Mouse (Mus musculus): ENCODE measurements around the gene Bbc3. TPM values are rescaled to one million over a fixed set of nuclear protein-coding genes. Genes with fewer than 3 reads are reported as not detected.
A peak's percentile ranks its signal among the peaks of the same experiment; 100 is the strongest.

Gene Bbc3
- polyA plus RNA-seq, 1 experiment from 2014 or later = 31.1 TPM

- H3K4me3 ChIP-seq (ENCODE audit: low read depth, low read length) = no peak overlapping the region
- no peaks in the 10 kb centered on the region for H3K27me3 ChIP-seq (replicated peaks; ENCODE audit: insufficient read depth, low read length)
- peaks cover 4% of the 10 kb centered on the region for H3K4me1 ChIP-seq (ENCODE audit: insufficient read depth, low read depth, low read length)
- H3K4me2 ChIP-seq (replicated peaks; ENCODE audit: low read depth, low read length) = no peak overlapping the region
- H3K9ac ChIP-seq (replicated peaks; ENCODE audit: low read depth) = no peak overlapping the region
- 81% methylated on average over 7 of the region's 7 CpGs for WGBS
- H3K27ac ChIP-seq (ENCODE audit: low read length) = 0 out of 2 replicates have a peak overlapping the region, but pooled peaks have one; percentile 84
- no peak for DNase-seq (ENCODE audit: low spot score)
- TF ChIP-seq EP300 (IDR thresholded peaks at IDR 0.05) (no peak), CTCF (IDR thresholded peaks at IDR 0.05) (no peak)
- H3K9me3 ChIP-seq (ENCODE audit: low read length) = no peaks in the 10 kb centered on the region
- no peaks in the 10 kb centered on the region for H3K36me3 ChIP-seq (ENCODE audit: insufficient read depth, low read length)
- no peak for ATAC-seq
Measured at GRCm38 (mm10) chr7:16324661-16325060, 16.5 kb downstream of the Bbc3 start.

GRCm38 (mm10) chr7:16325920-16326606, 17.9 kb downstream of the Bbc3 start:
- Histone ChIP-seq H3K9me3 (ENCODE audit: low read length) (no peaks in the 10 kb centered on the region), H3K27me3 (replicated peaks; ENCODE audit: insufficient read depth, low read length) (no peaks in the 10 kb centered on the region), H3K36me3 (ENCODE audit: insufficient read depth, low read length) (no peaks in the 10 kb centered on the region), H3K9ac (replicated peaks; ENCODE audit: low read depth) (no peak overlapping the region; the same call in 1 of the 2 replicates), H3K4me2 (replicated peaks; ENCODE audit: low read depth, low read length) (no peak overlapping the region), H3K27ac (ENCODE audit: low read length) (peak overlapping the region; percentile 84), H3K4me1 (ENCODE audit: insufficient read depth, low read depth, low read length) (peaks cover 7% of the 10 kb centered on the region), H3K4me3 (ENCODE audit: low read depth, low read length) (no peak overlapping the region)
- DNase-seq (ENCODE audit: low spot score) (peak; percentile 95), ATAC-seq (peak; percentile 91)
- WGBS = 17% methylated on average over 8 of the region's 8 CpGs
- TF ChIP-seq CTCF (IDR thresholded peaks at IDR 0.05) = peak; percentile 90
- TF ChIP-seq EP300 (IDR thresholded peaks at IDR 0.05) = peak; percentile 69

GRCm38 (mm10) chr7:16326607-16326971, 18.4 kb downstream of the Bbc3 start:
- H3K4me1 ChIP-seq (ENCODE audit: insufficient read depth, low read depth, low read length) = peaks cover 7% of the 10 kb centered on the region
- ATAC-seq = no peak
- H3K4me3 ChIP-seq (ENCODE audit: low read depth, low read length) = no peak overlapping the region
- H3K27me3 ChIP-seq (replicated peaks; ENCODE audit: insufficient read depth, low read length) = no peaks in the 10 kb centered on the region
- 87% methylated on average over 2 of the region's 2 CpGs for WGBS
- DNase-seq (ENCODE audit: low spot score) = no peak
- no peaks in the 10 kb centered on the region for H3K36me3 ChIP-seq (ENCODE audit: insufficient read depth, low read length)
- H3K4me2 ChIP-seq (replicated peaks; ENCODE audit: low read depth, low read length) = no peak overlapping the region
- H3K9me3 ChIP-seq (ENCODE audit: low read length) = no peaks in the 10 kb centered on the region
- no peak overlapping the region for H3K27ac ChIP-seq (ENCODE audit: low read length)
- H3K9ac ChIP-seq (replicated peaks; ENCODE audit: low read depth) = no peak overlapping the region
- TF ChIP-seq EP300 (IDR thresholded peaks at IDR 0.05) (no peak), CTCF (IDR thresholded peaks at IDR 0.05) (no peak)

GRCm38 (mm10) chr7:16329146-16329545, 21.0 kb downstream of the Bbc3 start:
- H3K4me3 ChIP-seq (ENCODE audit: low read depth, low read length) = no peak overlapping the region
- H3K4me1 ChIP-seq (ENCODE audit: insufficient read depth, low read depth, low read length) = peaks cover 7% of the 10 kb centered on the region
- H3K27me3 ChIP-seq (replicated peaks; ENCODE audit: insufficient read depth, low read length) = no peaks in the 10 kb centered on the region
- TF ChIP-seq EP300 (IDR thresholded peaks at IDR 0.05) = no peak
- TF ChIP-seq CTCF (IDR thresholded peaks at IDR 0.05) = no peak
- no peak overlapping the region for H3K4me2 ChIP-seq (replicated peaks; ENCODE audit: low read depth, low read length)
- WGBS = 62% methylated on average over 3 of the region's 3 CpGs
- H3K27ac ChIP-seq (ENCODE audit: low read length) = peak overlapping the region; percentile 20; the same call in 1 of the 2 replicates
- ATAC-seq (peak; percentile 34), DNase-seq (ENCODE audit: low spot score) (peak; percentile 12)
- H3K9ac ChIP-seq (replicated peaks; ENCODE audit: low read depth) = no peak overlapping the region
- no peaks in the 10 kb centered on the region for H3K36me3 ChIP-seq (ENCODE audit: insufficient read depth, low read length)
- no peaks in the 10 kb centered on the region for H3K9me3 ChIP-seq (ENCODE audit: low read length)

- H3K4me1 ChIP-seq (ENCODE audit: insufficient read depth, low read depth, low read length) = no peaks in the 10 kb centered on the region
- no peaks in the 10 kb centered on the region for H3K9me3 ChIP-seq (ENCODE audit: low read length)
- ATAC-seq (no peak), DNase-seq (ENCODE audit: low spot score) (peak; percentile 41)
- no peak overlapping the region for H3K4me3 ChIP-seq (ENCODE audit: low read depth, low read length)
- no peaks in the 10 kb centered on the region for H3K27me3 ChIP-seq (replicated peaks; ENCODE audit: insufficient read depth, low read length)
- no peak overlapping the region for H3K4me2 ChIP-seq (replicated peaks; ENCODE audit: low read depth, low read length)
- no peak overlapping the region for H3K9ac ChIP-seq (replicated peaks; ENCODE audit: low read depth)
- H3K27ac ChIP-seq (ENCODE audit: low read length) = no peak overlapping the region
- peaks cover 7% of the 10 kb centered on the region; the same call in 1 of the 2 replicates for H3K36me3 ChIP-seq (ENCODE audit: insufficient read depth, low read length)
- WGBS = 73% methylated on average over 2 of the region's 2 CpGs
- TF ChIP-seq CTCF (IDR thresholded peaks at IDR 0.05) (peak; percentile 51), EP300 (IDR thresholded peaks at IDR 0.05) (no peak)
Measured at GRCm38 (mm10) chr7:16337733-16338132, 29.5 kb downstream of the Bbc3 start.

- Histone ChIP-seq H3K4me2 (replicated peaks; ENCODE audit: low read depth, low read length) (no peak overlapping the region), H3K27me3 (replicated peaks; ENCODE audit: insufficient read depth, low read length) (no peaks in the 10 kb centered on the region), H3K27ac (ENCODE audit: low read length) (no peak overlapping the region), H3K9me3 (ENCODE audit: low read length) (no peaks in the 10 kb centered on the region), H3K9ac (replicated peaks; ENCODE audit: low read depth) (no peak overlapping the region), H3K4me1 (ENCODE audit: insufficient read depth, low read depth, low read length) (no peaks in the 10 kb centered on the region), H3K4me3 (ENCODE audit: low read depth, low read length) (no peak overlapping the region), H3K36me3 (ENCODE audit: insufficient read depth, low read length) (no peaks in the 10 kb centered on the region)
- 84% methylated on average over 3 of the region's 3 CpGs for WGBS
- DNase-seq (ENCODE audit: low spot score) (no peak), ATAC-seq (no peak)
- TF ChIP-seq CTCF (IDR thresholded peaks at IDR 0.05) = no peak
- TF ChIP-seq EP300 (IDR thresholded peaks at IDR 0.05) = no peak
Measured at GRCm38 (mm10) chr7:16344598-16344997, 36.4 kb downstream of the Bbc3 start.
